Mouse (Mus musculus): ENCODE measurements at regions not wholly inside any gene's neighbourhood (a gene's known extent, or its start where the extent isn't known, plus 50 kb on each side); places are given as distances from the start of the nearest gene placed in this dataset.

DNA sequence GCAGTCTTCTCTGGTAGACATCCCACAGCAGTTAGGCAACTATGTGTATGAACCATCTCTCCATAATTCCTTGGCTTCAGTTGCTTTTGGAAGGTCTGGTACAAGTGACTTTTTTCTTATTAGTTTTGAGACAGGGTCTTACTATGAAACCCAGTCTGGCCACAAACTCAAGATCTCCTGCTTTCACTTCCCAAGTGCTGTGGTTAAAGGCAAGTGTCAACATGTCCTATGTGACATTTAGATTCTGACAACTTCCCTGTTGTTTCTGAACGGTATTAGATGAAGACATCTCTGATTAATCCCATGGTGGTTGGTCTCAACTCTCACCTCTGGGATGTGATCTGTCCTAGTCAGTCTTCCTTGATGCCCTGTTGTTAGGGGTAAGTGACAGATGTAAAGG, 88.4 kb upstream of the Fbxo33 start:
- 67% methylated on average over 1 of the region's 1 CpGs for WGBS
- Histone ChIP-seq H3K4me2 (ENCODE audit: low read depth, low read length) (no peak overlapping the region), H3K4me1 (ENCODE audit: control insufficient read depth, insufficient read depth, low read length) (no peaks in the 10 kb centered on the region), H3K27me3 (ENCODE audit: control insufficient read depth, insufficient read depth, low read length) (no peaks in the 10 kb centered on the region), H3K27ac (ENCODE audit: low read length) (no peak overlapping the region), H3K4me3 (replicated peaks; ENCODE audit: low read length) (no peak overlapping the region), H3K9me3 (replicated peaks; ENCODE audit: control insufficient read depth, low read length) (no peaks in the 10 kb centered on the region), H3K36me3 (ENCODE audit: control insufficient read depth, insufficient read depth, low read length) (no peaks in the 10 kb centered on the region), H3K9ac (ENCODE audit: low read length) (no peak overlapping the region)
- no peak for ATAC-seq (ENCODE audit: insufficient read depth, low FRiP score)

DNA sequence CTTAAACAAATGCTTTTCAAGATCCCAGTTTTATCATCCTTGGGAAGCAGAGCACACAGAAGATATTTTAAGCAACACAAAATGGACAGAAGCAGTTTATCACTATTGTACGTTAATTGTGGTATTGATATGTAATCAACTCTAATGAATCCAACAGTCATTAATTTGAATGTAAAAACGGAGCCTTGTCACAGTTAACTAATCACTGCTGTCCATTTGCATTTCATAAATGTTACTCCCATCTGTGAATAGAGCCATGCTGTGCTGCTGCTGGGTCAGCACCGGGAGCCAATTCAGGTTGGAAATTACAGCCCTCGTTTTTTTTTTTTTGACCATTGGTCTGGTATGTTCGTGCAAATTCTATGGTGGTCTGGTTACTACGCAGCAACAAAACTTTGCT, 85.0 kb upstream of the Fbxo33 start:
- H3K4me2 ChIP-seq (ENCODE audit: low read depth, low read length), result no peak overlapping the region
- no peak for ATAC-seq (ENCODE audit: insufficient read depth, low FRiP score)
- H3K36me3 ChIP-seq (ENCODE audit: control insufficient read depth, insufficient read depth, low read length), result no peaks in the 10 kb centered on the region
- no peaks in the 10 kb centered on the region for H3K9me3 ChIP-seq (replicated peaks; ENCODE audit: control insufficient read depth, low read length)
- H3K27ac ChIP-seq (ENCODE audit: low read length), result no peak overlapping the region
- no peak overlapping the region for H3K9ac ChIP-seq (ENCODE audit: low read length)
- no peak overlapping the region for H3K4me3 ChIP-seq (replicated peaks; ENCODE audit: low read length)
- 71% methylated on average over 6 of the region's 6 CpGs for WGBS
- no peaks in the 10 kb centered on the region for H3K4me1 ChIP-seq (ENCODE audit: control insufficient read depth, insufficient read depth, low read length)
- H3K27me3 ChIP-seq (ENCODE audit: control insufficient read depth, insufficient read depth, low read length), result no peaks in the 10 kb centered on the region

All from stomach, embryonic 16.5 days (tissue).